Mouse (Mus musculus): Measurements from ENCODE around the gene Pcgf3. TPM values are rescaled to one million over a fixed set of nuclear protein-coding genes. Genes with fewer than 3 reads are reported as not detected.

Gene Pcgf3
- total RNA-seq, 2 experiments from 2014 or later, result 58.0 to 61.6 TPM

DNA sequence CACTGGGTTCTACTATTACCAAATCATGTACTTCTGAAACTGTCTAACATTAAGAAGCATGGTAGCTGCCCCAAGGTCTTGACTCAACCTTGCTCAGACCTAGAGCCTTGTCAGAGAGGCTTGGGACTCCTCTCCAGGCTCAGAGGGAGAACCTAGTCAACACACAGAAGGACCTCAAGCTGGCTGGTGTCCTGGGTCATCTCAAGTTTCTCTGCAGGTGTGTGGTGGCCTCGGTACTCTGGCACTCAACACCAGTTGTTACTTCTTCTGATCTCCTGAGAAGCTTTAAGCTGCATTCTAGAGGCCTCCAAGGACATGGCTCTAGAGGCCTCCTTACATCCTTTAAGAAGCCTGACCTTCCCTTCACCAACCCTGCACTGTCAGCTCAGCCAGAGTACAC, 93.0 kb downstream of the Pcgf3 start:
- DNase-seq, result no peak

Other genes starting within 250 kb of the Pcgf3 start
- 10 to 100 TPM; 21.5 to 23.2 TPM for gene Dr1, start 192.3 kb upstream of the Pcgf3 start, total RNA-seq (2021)
- 1 to 10 TPM; 3.2 to 4.5 TPM for gene Pigg, start 148.6 kb upstream of the Pcgf3 start, total RNA-seq (2021)
- under 1 TPM; 0.36 to 0.42 TPM for gene Gm42517, start 93.3 kb upstream of the Pcgf3 start, total RNA-seq (2021)
- gene Pde6b, start 72.8 kb upstream of the Pcgf3 start, total RNA-seq (2021), result not detected
- gene Atp5k, start 26.8 kb upstream of the Pcgf3 start, total RNA-seq (2021), result 100 to 1,000 TPM; 747 to 903 TPM
- gene Mfsd7a, start 12.3 kb upstream of the Pcgf3 start, total RNA-seq (2021), result 1 to 10 TPM; 1.9 to 2.6 TPM
- gene Cplx1, start 88.8 kb downstream of the Pcgf3 start, total RNA-seq (2021), result under 1 TPM; 0.45 to 0.54 TPM
- gene Gak, start 168.5 kb downstream of the Pcgf3 start, total RNA-seq (2021), result 10 to 100 TPM; 19.7 to 23.0 TPM
- 1 to 10 TPM; 6.8 to 7.8 TPM for gene Tmem175, start 168.5 kb downstream of the Pcgf3 start, total RNA-seq (2021)
- gene Idua, start 199.1 kb downstream of the Pcgf3 start, total RNA-seq (2021), result 1 to 10 TPM; 6.3 to 8.0 TPM
- gene Dgkq, start 208.4 kb downstream of the Pcgf3 start, total RNA-seq (2021), result 1 to 10 TPM; 3.7 to 8.3 TPM
- under 1 TPM; 0.07 to 0.20 TPM for gene Slc26a1, start 214.3 kb downstream of the Pcgf3 start, total RNA-seq (2021)
- 10 to 100 TPM; 67.3 to 80.5 TPM for gene Fgfrl1, start 231.2 kb downstream of the Pcgf3 start, total RNA-seq (2021)

Measured in gastrocnemius, postnatal 10 days (tissue).